Mouse (Mus musculus): Measurements from ENCODE around the gene Acsbg1.
"Not testable (repeated sequence)": the region's sequence is repeated elsewhere in the genome, so short reads cannot be mapped to it uniquely, and the experiment has no call there.

Acsbg1 gene

DNA sequence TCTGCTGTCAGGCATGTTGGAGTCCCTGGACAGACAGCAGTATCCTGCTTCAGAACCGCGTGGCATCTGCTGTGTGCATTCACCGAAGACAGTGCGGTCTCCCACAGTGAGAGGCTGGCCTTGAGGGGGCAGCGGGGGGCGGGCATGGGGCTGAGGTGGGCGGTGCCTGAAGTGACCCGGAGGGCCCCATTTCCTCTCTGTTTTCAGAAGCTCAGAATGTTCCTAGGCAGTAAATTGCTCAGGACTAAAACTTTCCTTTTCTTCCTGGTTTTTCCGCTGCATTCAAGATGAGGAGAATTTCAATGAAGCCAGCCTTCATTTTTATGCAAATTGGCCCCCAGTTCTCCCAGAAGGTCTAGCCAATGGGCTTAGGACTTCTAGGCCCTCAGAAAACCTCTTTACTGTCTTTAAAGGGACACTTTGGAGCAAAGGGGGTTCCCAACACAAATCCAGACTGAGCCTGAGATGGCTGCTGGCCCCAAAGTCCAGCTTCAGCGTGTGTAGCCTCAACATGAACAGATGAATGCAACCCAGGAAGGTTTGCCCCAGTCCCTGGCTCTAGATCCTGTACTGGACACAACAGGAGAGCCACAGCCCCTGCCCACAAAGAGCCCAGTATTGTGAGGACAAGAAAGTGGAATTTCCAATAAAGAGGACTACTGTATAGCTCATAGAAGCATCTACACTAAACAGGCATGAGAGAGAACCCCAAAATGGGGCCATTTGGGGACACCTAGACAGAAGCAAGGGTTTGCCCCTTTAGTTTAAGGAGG, at the start of gene Acsbg1:
TSS of gene Acsbg1 (minus strand) at position 266 of the 773 bp plus-strand sequence.
- no peak for DNase-seq

GRCm38 (mm10) chr9:54708085-54708484, 46.4 kb upstream of the Acsbg1 start:
- DNase-seq: no peak

DNA sequence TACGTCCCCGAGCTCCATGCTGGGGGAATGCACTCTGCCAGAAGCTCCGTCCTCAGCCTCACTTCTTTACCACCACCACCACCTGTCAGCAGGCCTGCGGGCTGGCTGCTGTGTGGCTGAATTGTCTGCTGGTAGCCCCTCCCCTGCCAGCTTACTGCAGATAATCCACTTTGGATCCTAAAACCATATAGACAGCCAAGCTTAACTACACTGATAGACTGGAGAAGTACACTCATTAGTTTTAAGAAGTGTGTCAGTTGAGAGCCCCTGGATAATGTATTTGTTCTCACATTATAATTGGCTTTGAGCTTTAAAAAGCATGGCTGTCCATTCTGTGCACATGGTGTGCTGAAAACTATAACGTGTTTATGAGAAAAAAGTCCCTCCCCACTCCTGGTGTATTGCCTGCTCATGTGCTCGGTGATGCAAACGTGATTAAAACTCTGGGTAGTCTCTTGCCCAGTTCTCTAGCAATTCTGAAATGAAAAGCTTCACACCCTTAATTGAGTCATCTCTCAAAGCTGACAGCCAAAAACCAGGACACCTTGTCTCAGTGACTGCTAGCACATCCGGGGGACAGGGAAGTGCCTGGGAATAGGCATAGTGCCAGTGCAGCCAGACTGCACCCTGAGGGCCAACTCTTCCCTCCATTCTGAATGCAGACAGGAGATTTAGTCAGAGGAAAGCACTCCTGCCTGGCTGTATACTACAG, 45.8 kb upstream of the Acsbg1 start:
- no peak for DNase-seq

DNA sequence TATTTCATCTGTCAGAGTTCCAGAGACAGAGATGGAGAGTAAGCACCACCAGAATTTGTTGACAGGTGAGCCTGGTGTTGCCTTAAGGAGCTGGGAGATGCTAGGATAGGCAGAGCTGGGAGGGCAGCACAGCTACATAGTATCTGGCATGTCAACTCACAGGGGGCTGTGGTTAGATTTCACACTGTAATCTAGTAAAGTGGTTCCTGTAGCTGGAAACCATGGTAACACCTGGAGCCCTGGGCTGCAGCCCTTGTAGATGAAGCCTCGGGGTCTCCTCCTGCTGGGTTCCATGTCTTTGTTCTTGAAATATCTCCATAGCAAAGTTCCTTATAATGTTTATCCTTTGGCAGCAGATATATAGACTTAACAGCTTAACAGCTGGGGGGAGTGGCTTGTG, 43.9 kb upstream of the Acsbg1 start:
- no peak for DNase-seq

GRCm38 (mm10) chr9:54704361-54704760, 42.7 kb upstream of the Acsbg1 start:
- DNase-seq: no peak

DNA sequence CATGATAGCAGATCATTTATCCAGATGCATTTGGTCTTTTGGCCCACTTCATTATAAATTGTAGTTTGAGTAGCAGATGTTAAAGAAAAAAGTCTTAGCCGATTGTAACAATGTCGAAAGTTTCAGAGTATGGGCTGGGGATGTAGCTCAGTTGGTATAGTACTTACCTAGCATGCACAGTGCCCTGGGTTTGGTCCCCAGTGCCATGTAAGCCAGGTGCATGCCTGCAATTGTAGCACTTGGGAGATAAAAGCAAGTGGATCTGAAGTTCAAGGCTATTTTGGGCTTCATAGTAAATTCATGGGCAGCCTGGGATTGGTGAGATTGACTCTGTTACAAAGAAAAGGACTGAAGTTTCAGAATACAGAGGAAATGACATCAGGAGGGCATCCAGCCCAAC, 40.9 kb upstream of the Acsbg1 start:
- no peak for DNase-seq

DNA sequence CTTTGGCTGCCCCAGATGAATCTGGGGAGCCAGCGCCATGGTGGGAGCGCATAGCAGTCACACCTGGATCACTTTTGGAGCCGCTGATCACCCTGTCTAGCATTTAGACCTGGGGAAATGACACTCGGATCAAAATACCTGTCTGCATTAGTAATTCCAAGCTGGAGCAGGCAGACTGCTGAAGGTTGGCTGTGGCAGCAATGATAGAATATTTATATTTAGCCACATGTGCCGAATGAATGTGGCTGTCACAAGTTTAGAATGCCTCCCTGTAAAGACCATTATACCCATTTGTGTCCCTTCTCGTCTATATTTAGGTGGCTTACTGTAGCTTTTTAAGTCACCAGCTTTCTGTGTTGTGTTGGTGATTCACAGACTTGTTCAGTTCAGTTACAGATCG, 39.1 kb upstream of the Acsbg1 start:
- no peak for DNase-seq

DNA sequence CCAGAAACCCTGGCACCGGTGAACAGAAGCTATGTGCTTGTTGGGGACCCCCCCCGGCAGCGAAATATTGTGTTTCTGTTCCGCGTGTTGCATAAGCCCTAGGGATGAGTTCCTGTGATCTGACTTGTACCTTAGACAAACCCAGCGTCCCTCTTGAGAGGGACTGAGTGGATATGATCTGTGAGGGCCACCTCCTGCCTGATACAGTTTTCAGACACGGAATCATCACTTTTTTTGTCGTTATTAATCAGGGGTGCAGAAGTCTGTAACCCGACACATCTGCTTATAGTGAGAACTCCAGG, 38.5 kb upstream of the Acsbg1 start:
- DNase-seq: no peak

GRCm38 (mm10) chr9:54699345-54700173, 37.9 kb upstream of the Acsbg1 start:
- DNase-seq: peak; percentile 39 to 44

- no peak for DNase-seq
These were observed 37.3 kb upstream of the Acsbg1 start for GRCm38 (mm10) chr9:54699087-54699344.

GRCm38 (mm10) chr9:54698318-54699086, 36.8 kb upstream of the Acsbg1 start, which contains the start of gene Dnaja4:
Gene Dnaja4, plus strand, starts transcription at chr9:54698873.
- no peak for DNase-seq

DNA sequence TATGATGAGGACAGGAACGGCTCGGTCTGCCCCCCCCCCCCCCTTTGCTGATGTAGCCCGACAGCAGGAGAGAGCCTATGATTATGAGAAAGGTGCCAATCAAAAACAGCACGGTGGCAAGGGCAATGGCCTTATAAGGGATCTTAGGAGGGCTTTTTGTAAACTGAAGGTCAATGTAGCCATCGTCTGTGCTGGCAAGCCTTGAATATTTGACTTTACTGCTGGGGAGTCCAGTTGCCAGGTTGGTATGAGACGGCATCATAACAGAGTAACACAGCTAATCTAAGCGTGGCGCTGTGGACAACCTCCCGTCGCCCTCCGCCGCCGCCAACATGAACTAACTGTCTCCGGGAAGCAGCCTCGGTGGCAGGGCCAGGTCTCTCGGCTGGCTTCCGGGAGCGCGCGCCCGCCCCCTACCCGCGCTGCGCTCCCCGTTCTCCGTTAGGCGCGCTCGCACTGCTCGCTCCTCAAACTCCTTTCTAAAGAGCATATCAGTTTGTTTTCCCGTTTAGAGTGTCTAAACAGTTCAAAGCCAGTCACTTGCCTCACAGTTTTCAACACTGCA, 29.7 kb upstream of the Acsbg1 start:
- not testable (repeated sequence) for DNase-seq

- DNase-seq: not testable (repeated sequence)
These were observed 29.0 kb upstream of the Acsbg1 start for GRCm38 (mm10) chr9:54690697-54691096.

GRCm38 (mm10) chr9:54689446-54689845, 27.8 kb upstream of the Acsbg1 start:
- DNase-seq: no peak

DNA sequence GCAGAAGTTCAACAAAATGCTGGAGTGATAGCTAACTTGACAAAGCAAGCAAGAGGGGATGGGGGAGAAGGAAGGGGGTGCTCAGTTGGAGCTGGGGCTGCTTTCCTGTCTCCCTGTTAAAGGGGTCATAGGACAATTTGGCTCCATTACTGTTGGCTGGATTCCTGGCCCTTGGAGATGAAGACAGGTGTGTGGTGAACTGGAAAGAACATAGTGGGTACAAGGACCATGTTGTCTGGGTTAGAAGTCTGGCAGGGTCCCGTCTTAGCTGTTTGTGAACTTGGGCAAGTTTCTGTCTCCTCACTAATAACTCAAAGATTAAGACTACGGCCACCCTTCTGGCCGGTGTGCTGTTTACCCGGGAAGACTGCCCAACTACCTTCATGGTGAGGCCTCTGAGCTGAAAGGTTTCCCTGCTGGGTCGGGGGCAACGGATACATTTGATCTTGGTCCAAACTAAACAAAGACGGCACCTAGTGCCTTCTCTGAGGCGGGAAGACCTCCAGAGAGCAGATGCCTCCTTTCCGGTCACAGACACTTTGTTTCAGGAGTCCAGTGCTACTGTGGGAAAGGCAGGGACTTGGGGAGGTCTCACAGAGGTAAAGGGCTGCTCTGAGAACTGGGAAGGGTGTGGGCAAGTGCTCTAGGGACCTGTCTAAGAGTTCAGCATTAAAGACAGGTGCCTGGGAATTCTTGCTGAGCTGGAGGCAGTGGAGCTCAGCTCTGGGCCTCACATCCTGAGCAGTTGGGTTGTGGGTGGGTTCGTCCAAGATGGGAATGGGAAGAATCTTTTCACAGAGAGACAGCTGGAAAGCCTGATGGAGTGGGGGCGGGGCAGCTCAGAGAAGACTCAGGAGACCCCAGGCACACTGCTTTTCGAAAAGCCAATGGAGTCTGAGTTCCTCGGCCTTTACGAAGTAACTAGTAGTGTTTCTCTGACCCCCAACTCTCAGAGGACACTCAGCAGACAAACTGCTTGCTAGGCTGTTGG, 25.9 kb upstream of the Acsbg1 start:
- DNase-seq: no peak

- DNase-seq: no peak
These were observed 22.3 kb upstream of the Acsbg1 start for GRCm38 (mm10) chr9:54683814-54684605.

DNA sequence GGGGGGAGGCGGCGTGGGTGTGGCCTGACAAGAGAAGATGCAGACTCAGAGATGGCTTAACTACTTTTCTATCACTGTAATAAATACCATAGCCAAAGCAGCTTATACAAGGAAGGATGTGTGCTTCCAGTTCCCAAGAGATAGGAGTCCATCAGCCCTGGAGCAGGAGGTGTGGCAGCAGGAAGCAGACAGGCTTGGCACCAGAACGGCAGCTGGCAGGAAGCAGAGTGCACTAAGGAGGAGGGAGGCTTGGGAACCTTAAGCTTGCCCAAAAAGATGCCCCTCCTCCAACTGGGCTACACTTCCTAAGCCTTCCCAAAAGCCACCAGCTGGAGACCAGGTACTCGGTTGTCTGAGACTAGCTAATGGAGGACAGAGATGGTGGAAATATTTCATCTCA, 21.2 kb upstream of the Acsbg1 start:
- no peak for DNase-seq

- DNase-seq: peak; percentile 58 to 60
These were observed 14.9 kb upstream of the Acsbg1 start for GRCm38 (mm10) chr9:54676531-54676986.

DNA sequence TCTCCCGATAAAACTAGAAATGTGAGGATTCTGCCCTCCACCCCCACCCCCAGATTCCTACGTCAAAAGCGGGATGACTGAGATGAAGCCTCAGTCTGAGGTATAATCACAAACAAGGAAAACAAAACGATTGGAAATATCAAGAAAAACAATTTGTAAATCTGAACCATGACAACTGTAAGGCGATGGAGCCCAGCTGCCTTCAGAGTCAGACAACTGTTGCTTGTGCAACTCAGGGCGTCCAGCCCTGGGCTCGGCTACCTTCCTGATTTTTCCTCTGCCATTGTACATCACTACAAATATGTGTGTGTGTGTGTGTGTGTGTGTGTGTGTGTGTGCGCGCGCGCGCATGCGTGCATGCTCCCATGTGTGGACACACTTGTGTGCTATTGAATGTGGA, 12.2 kb upstream of the Acsbg1 start:
- DNase-seq: no peak

- DNase-seq: no peak
These were observed 10.3 kb upstream of the Acsbg1 start for GRCm38 (mm10) chr9:54671962-54672361.

DNA sequence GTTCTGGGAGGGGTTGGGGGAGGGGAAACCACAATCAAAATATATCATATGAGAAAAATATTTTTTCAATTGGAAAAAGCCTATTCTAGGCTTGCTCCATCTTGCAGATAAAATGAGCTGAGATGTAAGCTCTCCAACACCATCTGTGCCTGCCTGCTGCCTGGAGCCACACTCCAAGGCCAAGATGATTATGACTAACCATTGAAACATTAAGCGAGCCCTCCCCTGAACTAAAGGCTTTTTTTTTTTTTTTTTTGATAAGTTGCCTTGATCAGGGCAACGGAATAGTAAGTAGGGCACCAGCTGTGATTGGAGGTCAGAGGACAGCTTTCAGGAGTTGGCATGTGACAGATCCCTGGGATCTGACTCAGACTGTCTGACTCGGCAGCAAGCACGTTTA, 6.8 kb upstream of the Acsbg1 start:
- no peak for DNase-seq
